Mouse (Mus musculus): ENCODE results near the gene Bcar1. TPM values are rescaled to one million over a fixed set of nuclear protein-coding genes. Genes with fewer than 3 reads are reported as not detected.

Bcar1 gene
- polyA plus RNA-seq (2015; fragmentation: Illumina TruSeq; extraction: RNeasy Lipid Tissue Mini Kit (QIAGEN cat#74804); ENCODE audit: insufficient read depth, low replicate concordance) = 2.6 TPM

DNA sequence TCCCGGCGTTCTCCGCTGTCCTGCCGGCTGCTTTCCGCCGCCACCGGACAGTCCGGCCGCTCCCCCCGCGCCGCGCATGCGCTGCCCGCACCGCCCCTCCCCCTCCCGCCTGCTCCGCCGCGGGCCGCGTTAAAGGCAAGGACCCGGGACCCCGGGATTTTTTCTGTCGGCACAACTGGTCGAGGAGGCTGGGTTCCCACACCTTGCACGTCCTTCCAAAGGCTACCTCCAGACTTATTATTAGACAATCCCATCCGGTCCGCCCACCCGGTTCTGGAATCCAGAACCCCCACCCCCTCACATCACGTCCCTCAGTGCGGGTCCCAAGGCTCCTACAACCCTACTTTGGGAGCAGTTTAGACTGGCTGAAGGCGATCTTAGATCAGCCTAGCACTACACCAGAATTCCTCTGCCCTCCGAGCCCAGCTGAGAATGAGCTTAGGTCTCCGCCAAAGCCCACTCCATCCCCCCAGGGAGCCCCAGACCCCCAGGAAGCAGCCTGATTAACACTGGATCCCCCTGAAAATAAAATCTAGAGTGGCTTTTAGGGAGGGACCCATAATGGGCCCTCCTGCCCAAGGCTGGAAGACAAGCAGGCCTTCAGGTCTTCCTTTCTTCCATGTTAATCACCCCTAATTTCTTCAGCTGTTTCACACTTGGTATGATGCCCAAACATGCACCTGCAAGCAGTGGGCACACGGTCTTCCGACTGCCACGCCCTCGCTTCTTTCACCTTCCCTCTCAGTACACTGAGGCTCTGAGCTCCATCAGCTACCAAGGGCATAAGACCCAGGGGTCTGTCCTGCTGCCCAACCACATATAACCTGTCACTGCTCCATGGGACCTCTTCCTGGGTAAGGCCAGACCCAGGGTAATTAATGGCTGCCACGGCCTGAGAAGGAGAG is at the start of gene Bcar1:
TSS of gene Bcar1 (minus strand) at position 18 of the 905 bp plus-strand sequence.

DNA sequence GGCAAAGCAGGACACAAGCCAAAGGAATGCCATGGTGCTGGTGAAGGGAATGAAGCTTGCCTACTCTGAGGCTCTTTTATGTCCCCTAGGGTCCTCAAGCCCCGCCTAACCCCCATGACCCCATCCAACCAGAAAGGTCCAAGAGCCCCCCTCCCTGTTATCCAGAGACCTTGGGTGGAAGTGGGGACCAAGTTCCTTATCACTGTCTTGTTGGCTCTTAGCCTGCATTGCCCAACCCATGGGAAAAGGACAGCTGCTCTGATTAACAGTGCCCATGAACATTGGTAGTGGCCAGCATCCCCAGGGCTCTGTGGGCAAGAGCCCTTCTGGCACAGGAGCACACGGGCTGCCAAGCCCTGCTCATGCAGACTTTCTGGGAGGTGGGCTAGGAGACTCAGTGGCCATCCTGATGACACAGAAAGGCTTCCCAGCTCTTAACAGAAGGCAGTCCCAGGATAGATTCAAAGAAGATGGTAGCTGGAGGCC is 52.6 kb downstream of the Bcar1 start, which contains the start of gene Ctrb1:
TSS of gene Ctrb1 (minus strand) at position 51 of the 486 bp plus-strand sequence.

Other genes starting within 250 kb of the Bcar1 start
- 8.2 TPM for gene Wdr59, start 221.7 kb downstream of the Bcar1 start, polyA plus RNA-seq (2015; fragmentation: Illumina TruSeq; extraction: RNeasy Lipid Tissue Mini Kit (QIAGEN cat#74804); ENCODE audit: insufficient read depth, low replicate concordance)
- 51.8 TPM for gene Znrf1, start 207.7 kb downstream of the Bcar1 start, polyA plus RNA-seq (2015; fragmentation: Illumina TruSeq; extraction: RNeasy Lipid Tissue Mini Kit (QIAGEN cat#74804); ENCODE audit: insufficient read depth, low replicate concordance)
- gene Ldhd, start 113.4 kb downstream of the Bcar1 start, polyA plus RNA-seq (2015; fragmentation: Illumina TruSeq; extraction: RNeasy Lipid Tissue Mini Kit (QIAGEN cat#74804); ENCODE audit: insufficient read depth, low replicate concordance) = 0.84 TPM
- gene Zfp1, start 100.4 kb downstream of the Bcar1 start, polyA plus RNA-seq (2015; fragmentation: Illumina TruSeq; extraction: RNeasy Lipid Tissue Mini Kit (QIAGEN cat#74804); ENCODE audit: insufficient read depth, low replicate concordance) = 28.5 TPM
- 5.2 TPM for gene Ctrb1, start 52.8 kb downstream of the Bcar1 start, polyA plus RNA-seq (2015; fragmentation: Illumina TruSeq; extraction: RNeasy Lipid Tissue Mini Kit (QIAGEN cat#74804); ENCODE audit: insufficient read depth, low replicate concordance)
- gene Cfdp1, start 110.5 kb upstream of the Bcar1 start, polyA plus RNA-seq (2015; fragmentation: Illumina TruSeq; extraction: RNeasy Lipid Tissue Mini Kit (QIAGEN cat#74804); ENCODE audit: insufficient read depth, low replicate concordance) = 127 TPM
- 8.0 TPM for gene Tmem170, start 132.9 kb upstream of the Bcar1 start, polyA plus RNA-seq (2015; fragmentation: Illumina TruSeq; extraction: RNeasy Lipid Tissue Mini Kit (QIAGEN cat#74804); ENCODE audit: insufficient read depth, low replicate concordance)
- not detected for gene Chst5, start 166.6 kb upstream of the Bcar1 start, polyA plus RNA-seq (2015; fragmentation: Illumina TruSeq; extraction: RNeasy Lipid Tissue Mini Kit (QIAGEN cat#74804); ENCODE audit: insufficient read depth, low replicate concordance)
- 3.1 TPM for gene Tmem231, start 190.1 kb upstream of the Bcar1 start, polyA plus RNA-seq (2015; fragmentation: Illumina TruSeq; extraction: RNeasy Lipid Tissue Mini Kit (QIAGEN cat#74804); ENCODE audit: insufficient read depth, low replicate concordance)
- 222 TPM for gene Gabarapl2, start 196.9 kb upstream of the Bcar1 start, polyA plus RNA-seq (2015; fragmentation: Illumina TruSeq; extraction: RNeasy Lipid Tissue Mini Kit (QIAGEN cat#74804); ENCODE audit: insufficient read depth, low replicate concordance)
- 10.1 TPM for gene Adat1, start 248.5 kb upstream of the Bcar1 start, polyA plus RNA-seq (2015; fragmentation: Illumina TruSeq; extraction: RNeasy Lipid Tissue Mini Kit (QIAGEN cat#74804); ENCODE audit: insufficient read depth, low replicate concordance)

Data from spleen, adult 10 weeks (tissue).